Mouse (Mus musculus): Measurements from ENCODE around the gene Arhgef10l. TPM values are rescaled to one million over a fixed set of nuclear protein-coding genes. Genes with fewer than 3 reads are reported as not detected.

Gene Arhgef10l
- polyA plus RNA-seq (2017; shearing (Covaris generic)) = 0.24 TPM

DNA sequence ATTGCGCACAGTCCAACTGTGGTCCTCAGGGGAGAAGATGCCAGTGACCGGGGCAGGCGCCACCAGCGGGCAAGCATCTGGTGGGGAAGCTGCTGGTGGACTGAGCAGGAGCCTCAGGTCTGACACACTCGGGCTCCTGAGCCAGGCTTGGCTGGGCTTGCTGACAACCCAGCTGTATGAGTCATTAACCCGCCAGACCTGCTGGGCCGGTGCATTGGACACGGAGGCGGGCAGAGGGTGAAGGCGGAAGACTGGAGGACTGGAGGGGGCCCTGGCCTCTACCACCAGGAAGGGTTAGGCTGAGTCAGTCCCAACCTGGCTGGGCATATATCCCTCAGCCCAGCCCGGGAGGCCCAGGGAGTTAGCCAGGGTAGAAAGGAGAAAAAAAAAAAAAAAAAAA is at the start of gene Arhgef10l:
TSS of gene Arhgef10l (minus strand) at position 253 of the 400 bp plus-strand sequence.

DNA sequence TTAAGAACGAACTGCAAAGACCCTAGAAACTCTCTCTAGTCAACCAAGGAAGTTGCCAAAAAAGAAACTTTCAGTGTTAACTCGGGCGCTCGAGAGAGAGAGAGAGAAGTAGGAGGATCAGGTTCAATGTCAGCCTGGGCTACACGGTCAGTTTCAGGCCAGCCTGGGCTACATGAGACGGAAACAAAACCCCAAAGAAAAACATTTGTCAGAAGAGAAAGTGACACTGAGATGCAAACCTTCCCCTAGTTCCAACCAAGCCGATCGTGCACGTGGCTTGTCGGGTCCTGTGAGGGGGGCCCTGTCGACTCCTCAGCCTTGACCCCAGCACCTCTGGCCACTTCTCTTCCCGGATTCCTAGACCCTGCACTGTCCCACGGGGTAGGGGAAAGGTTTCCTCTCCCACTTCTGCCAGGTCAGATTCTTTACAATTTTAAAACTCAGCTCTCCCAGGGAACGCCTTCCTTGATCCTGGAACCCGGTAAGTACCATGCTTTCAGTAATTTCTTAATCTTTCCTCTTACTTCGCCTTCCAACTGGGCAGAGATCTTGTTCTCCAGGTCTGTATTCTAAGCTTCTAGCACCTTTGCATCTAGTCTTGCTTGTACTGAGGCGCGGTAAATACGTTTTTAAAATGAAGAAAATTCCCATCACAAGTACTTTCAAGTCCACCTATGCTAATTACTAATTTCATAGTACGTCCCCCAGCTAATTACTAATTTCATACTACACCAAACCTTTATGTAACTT is 34.6 kb upstream of the Arhgef10l start, which contains the start of gene Rcc2:
TSS of gene Rcc2 (plus strand) at position 273 of the 750 bp plus-strand sequence.

Other genes with a start within 250 kb of the Arhgef10l start
- 8.1 TPM for gene Rcc2, start 34.5 kb upstream of the Arhgef10l start, polyA plus RNA-seq (2017; shearing (Covaris generic))
- gene Padi6, start 76.6 kb upstream of the Arhgef10l start, polyA plus RNA-seq (2017; shearing (Covaris generic)) = not detected
- 2.1 TPM for gene Padi4, start 108.2 kb upstream of the Arhgef10l start, polyA plus RNA-seq (2017; shearing (Covaris generic))
- gene Padi3, start 144.6 kb upstream of the Arhgef10l start, polyA plus RNA-seq (2017; shearing (Covaris generic)) = not detected
- gene Padi1, start 179.8 kb upstream of the Arhgef10l start, polyA plus RNA-seq (2017; shearing (Covaris generic)) = 0.28 TPM
- 18.4 TPM for gene Padi2, start 240.3 kb upstream of the Arhgef10l start, polyA plus RNA-seq (2017; shearing (Covaris generic))

Data from inflammation-experienced regulatory T-cells, adult 16 weeks (primary cell).